Mouse (Mus musculus) myocyte (in vitro differentiated cells): ENCODE measurements around the gene Pacrg. TPM values are rescaled to one million over a fixed set of nuclear protein-coding genes. Genes with fewer than 3 reads are reported as not detected.

Experiments used
- H3K27me3 ChIP-seq: one replicate; pipeline ENCODE4 v1.6.1; 2011; ENCODE audit not compliant: control insufficient read depth, insufficient read depth, insufficient read length
- H3K36me3 ChIP-seq: one replicate; pipeline ENCODE4 v1.6.1; 2011; ENCODE audit not compliant: control insufficient read depth, insufficient read depth
- H3K4me2 ChIP-seq: one replicate; pipeline ENCODE4 v1.6.1; 2011; ENCODE audit warnings: low read depth, control low read depth
- H3K4me3 ChIP-seq: one replicate; pipeline ENCODE4 v1.5.1; 2011; ENCODE audit warnings: mild to moderate bottlenecking, control low read depth, moderate library complexity
- H3K79me2 ChIP-seq: one replicate; pipeline ENCODE4 v1.6.1; 2011; ENCODE audit not compliant: control insufficient read depth, insufficient read depth
- H3ac ChIP-seq: one replicate; pipeline ENCODE4 v1.6.1; 2011; ENCODE audit not compliant: control insufficient read depth, insufficient read length
- CEBPB ChIP-seq: IDR thresholded peaks from 2 replicates; pipeline ENCODE4 v1.6.1; 2011; ENCODE audit warnings: mild to moderate bottlenecking, moderate library complexity; ENCODE audit not compliant: poor library complexity, insufficient read depth, severe bottlenecking
- E2F4 ChIP-seq: IDR thresholded peaks from one replicate; pipeline ENCODE4 v1.6.1; 2011; ENCODE audit warnings: mild to moderate bottlenecking, control low read depth, moderate library complexity; ENCODE audit not compliant: insufficient read depth
- MAX ChIP-seq: IDR thresholded peaks from one replicate; pipeline ENCODE4 v1.6.1; 2011; ENCODE audit warnings: low read depth, mild to moderate bottlenecking, control low read depth
- MYOD1 ChIP-seq, 3 experiments: IDR thresholded peaks; one replicate each; pipeline ENCODE4 v1.6.1; 2011; ENCODE audit warnings: control low read depth in 2 of 3, low read depth in 2 of 3, mild to moderate bottlenecking in 2 of 3, moderate library complexity in 1 of 3; ENCODE audit not compliant: insufficient read length in 2 of 3, control insufficient read depth in 1 of 3
- MYOG ChIP-seq, 3 experiments: IDR thresholded peaks; one replicate each; pipeline ENCODE4 v1.6.1; 2011; ENCODE audit warnings: control low read depth in 2 of 3, low read depth in 2 of 3, mild to moderate bottlenecking in 2 of 3; ENCODE audit not compliant: insufficient read length in 2 of 3, control insufficient read depth in 1 of 3, insufficient read depth in 1 of 3
- POLR2A ChIP-seq: IDR thresholded peaks from one replicate; pipeline ENCODE4 v1.6.1; 2011; ENCODE audit warnings: low read depth, mild to moderate bottlenecking, control low read depth, moderate library complexity; ENCODE audit not compliant: insufficient read length
- POLR2AphosphoS2 ChIP-seq: IDR thresholded peaks from one replicate; pipeline ENCODE4 v1.6.1; 2011; ENCODE audit warnings: low read depth, control low read depth; ENCODE audit not compliant: insufficient read length
- REST ChIP-seq: IDR thresholded peaks from one replicate; pipeline ENCODE4 v1.6.1; 2011; ENCODE audit warnings: mild to moderate bottlenecking, control low read depth, moderate library complexity; ENCODE audit not compliant: insufficient read depth, insufficient read length
- SRF ChIP-seq: IDR thresholded peaks from one replicate; pipeline ENCODE4 v1.6.1; 2011; ENCODE audit warnings: low read depth; ENCODE audit not compliant: control insufficient read depth, insufficient read length
- TCF12 ChIP-seq: IDR thresholded peaks from one replicate; pipeline ENCODE4 v1.6.1; 2011; ENCODE audit warnings: mild to moderate bottlenecking, control low read depth; ENCODE audit not compliant: poor library complexity, insufficient read depth, severe bottlenecking
- TCF3 ChIP-seq: IDR thresholded peaks from one replicate; pipeline ENCODE4 v1.6.1; 2011; ENCODE audit warnings: low read depth, control low read depth; ENCODE audit not compliant: insufficient read length
- USF1 ChIP-seq: IDR thresholded peaks from one replicate; pipeline ENCODE4 v1.6.1; 2011; ENCODE audit warnings: low read depth, mild to moderate bottlenecking, control low read depth, moderate library complexity
- polyA plus RNA-seq: library from polyadenylated mRNA; unstranded; fragments of >200 nt; fragmentation: generic; extraction: Trizol; gene quantifications from one replicate; pipeline ENCODE4 v1.2.1, GENCODE M21; 2012; ENCODE audit warnings: missing spikeins

Pacrg gene
- polyA plus RNA-seq, 1 experiment, result 0.64 TPM

GRCm38 (mm10) chr17:10439815-10440214 lies 400.3 kb downstream of the Pacrg start:
- Histone ChIP-seq H3K79me2 (no peaks in the 10 kb centered on the region), H3K36me3 (no peaks in the 10 kb centered on the region), H3K27me3 (no peaks in the 10 kb centered on the region), H3K4me3 (no peak overlapping the region), H3ac (no peak overlapping the region), H3K4me2 (no peak overlapping the region)
- TF ChIP-seq CEBPB (no peak), TCF3 (no peak), MYOG (IDR thresholded peaks at IDR 0.05; ENCODE audit: control insufficient read depth in 1 of 3, insufficient read depth in 1 of 3, insufficient read length in 2 of 3, low read depth in 2 of 3) (no peak), REST (no peak), MAX (no peak), MYOD1 (IDR thresholded peaks at IDR 0.05; ENCODE audit: control insufficient read depth in 1 of 3, insufficient read length in 2 of 3, low read depth in 2 of 3) (no peak), USF1 (no peak), E2F4 (no peak), TCF12 (no peak)

GRCm38 (mm10) chr17:10434867-10435266 lies 405.2 kb downstream of the Pacrg start:
- no peak overlapping the region for H3K4me2 ChIP-seq
- H3K79me2 ChIP-seq, result no peaks in the 10 kb centered on the region
- TF ChIP-seq USF1 (no peak), CEBPB (no peak), POLR2A (no peak)
- no peak overlapping the region for H3K4me3 ChIP-seq
- no peak overlapping the region for H3ac ChIP-seq
- H3K27me3 ChIP-seq, result no peaks in the 10 kb centered on the region
- no peaks in the 10 kb centered on the region for H3K36me3 ChIP-seq

- H3K4me3 ChIP-seq, result no peak overlapping the region
- H3K27me3 ChIP-seq, result no peaks in the 10 kb centered on the region
- H3ac ChIP-seq, result no peak overlapping the region
- no peaks in the 10 kb centered on the region for H3K79me2 ChIP-seq
- no peaks in the 10 kb centered on the region for H3K36me3 ChIP-seq
- TF ChIP-seq TCF12 (no peak), SRF (no peak), MYOG (IDR thresholded peaks at IDR 0.05; ENCODE audit: control insufficient read depth in 1 of 3, insufficient read depth in 1 of 3, insufficient read length in 2 of 3, low read depth in 2 of 3) (no peak)
- H3K4me2 ChIP-seq, result no peak overlapping the region
Measured at GRCm38 (mm10) chr17:10432525-10433180, 407.5 kb downstream of the Pacrg start.

- Histone ChIP-seq H3K36me3 (no peaks in the 10 kb centered on the region), H3ac (no peak overlapping the region), H3K27me3 (no peaks in the 10 kb centered on the region), H3K79me2 (no peaks in the 10 kb centered on the region), H3K4me3 (no peak overlapping the region), H3K4me2 (no peak overlapping the region)
- TF ChIP-seq MYOD1 (IDR thresholded peaks at IDR 0.05; ENCODE audit: control insufficient read depth in 1 of 3, insufficient read length in 2 of 3, low read depth in 2 of 3) (no peak), CEBPB (no peak), MAX (no peak), E2F4 (no peak), POLR2AphosphoS2 (no peak), TCF12 (no peak), REST (no peak), TCF3 (no peak), SRF (no peak), POLR2A (no peak)
Measured at GRCm38 (mm10) chr17:10431849-10432524, 408.1 kb downstream of the Pacrg start.

- Histone ChIP-seq H3K36me3 (no peaks in the 10 kb centered on the region), H3K4me2 (no peak overlapping the region), H3K79me2 (no peaks in the 10 kb centered on the region), H3ac (no peak overlapping the region), H3K4me3 (no peak overlapping the region), H3K27me3 (no peaks in the 10 kb centered on the region)
- TF ChIP-seq E2F4, result no peak
- no peak for TF ChIP-seq REST
- TF ChIP-seq TCF3, result no peak
- no peak for TF ChIP-seq POLR2A
- no peak for TF ChIP-seq CEBPB
- TF ChIP-seq USF1, result no peak
- no peak for TF ChIP-seq TCF12
- TF ChIP-seq MYOG (IDR thresholded peaks at IDR 0.05; ENCODE audit: control insufficient read depth in 1 of 3, insufficient read depth in 1 of 3, insufficient read length in 2 of 3, low read depth in 2 of 3), result no peak
- TF ChIP-seq POLR2AphosphoS2, result no peak
- TF ChIP-seq SRF, result no peak
- no peak for TF ChIP-seq MAX
- TF ChIP-seq MYOD1 (IDR thresholded peaks at IDR 0.05; ENCODE audit: control insufficient read depth in 1 of 3, insufficient read length in 2 of 3, low read depth in 2 of 3), result no peak
Measured at GRCm38 (mm10) chr17:10430831-10431230, 409.3 kb downstream of the Pacrg start.
